Mouse (Mus musculus) large intestine, adult 2 months (tissue): ENCODE measurements around the gene Zfp276. TPM values are rescaled to one million over a fixed set of nuclear protein-coding genes. Genes with fewer than 3 reads are reported as not detected.
A peak's percentile ranks its signal among the peaks of the same experiment; 100 is the strongest.
"Not testable (repeated sequence)": the region's sequence is repeated elsewhere in the genome, so short reads cannot be mapped to it uniquely, and the experiment has no call there.

Source experiments
- DNase-seq: peaks from one replicate; pipeline ENCODE4 v3.0.0-alpha.2; 2012; ENCODE audit warnings: low read depth, low spot score
- WGBS: fragments of 180-500 bp; shearing (Covaris S2); methylation state at CpG from one replicate; pipeline ENCODE4 v1.1.7; 2018; 5-methylcytosine and 5-hydroxymethylcytosine counted together
- polyA plus RNA-seq: library from polyadenylated mRNA; depleted of rRNA; stranded (reverse); fragments of >200 nt; gene quantifications from 2 replicates; pipeline ENCODE4 v1.2.3, GENCODE M21; 2012; rRNA removed

Gene Zfp276
- 22.3 and 31.6 TPM in 2 replicates for polyA plus RNA-seq

DNA sequence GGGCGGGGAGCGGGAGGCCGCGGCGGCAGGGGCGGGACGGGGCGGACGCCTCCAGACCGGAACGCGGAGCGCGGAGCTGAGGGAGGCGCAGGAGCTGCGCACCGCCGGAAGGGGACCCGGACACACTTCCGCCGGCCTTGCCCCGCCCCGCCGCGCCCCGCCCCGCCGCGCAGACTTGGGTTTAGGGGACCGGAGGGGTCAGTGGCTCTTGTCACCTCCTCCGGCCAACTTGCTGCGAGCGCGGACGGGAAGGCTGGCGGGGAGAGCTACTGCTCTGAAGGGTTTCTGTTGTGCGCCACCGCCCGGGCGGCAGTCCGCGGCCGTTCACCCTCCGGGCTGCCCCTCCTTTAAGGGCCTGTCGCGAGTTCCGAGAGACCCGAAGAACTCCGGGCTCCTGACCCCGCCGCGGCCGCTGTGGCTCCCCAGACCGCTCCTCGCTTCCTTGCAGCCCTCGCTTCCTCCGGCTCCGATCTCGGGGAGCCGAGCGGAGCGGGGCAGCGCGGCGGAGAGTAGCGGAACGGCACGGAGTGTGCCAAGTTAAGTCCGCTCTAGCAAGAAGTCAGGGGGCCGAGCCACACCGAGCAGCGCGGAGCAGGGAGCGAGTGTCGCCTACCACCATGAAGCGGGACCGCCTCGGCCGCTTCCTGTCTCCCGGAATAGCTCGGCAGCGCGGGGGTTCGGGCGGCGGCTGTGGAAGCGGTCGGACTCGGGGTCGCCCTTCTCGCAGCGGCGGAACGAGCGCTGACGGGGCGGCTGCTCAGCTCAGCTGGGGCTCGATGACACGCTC is at the start of gene Zfp276, which contains the start of gene Vps9d1:
Gene Zfp276 (plus strand): TSS at position 97 of the 787 bp plus-strand sequence.
Gene Vps9d1 (minus strand): TSS at position 250 of the 787 bp plus-strand sequence.
- no peak for DNase-seq
- WGBS = under 1% methylated on average over 98 of the region's 99 CpGs

- WGBS = 9% methylated on average over 10 of the region's 10 CpGs
- no peak for DNase-seq
Observed at GRCm38 (mm10) chr8:123211876-123212275, 42.1 kb upstream of the Zfp276 start.

GRCm38 (mm10) chr8:123212321-123213117 is 41.5 kb upstream of the Zfp276 start, which contains the start of the genes Chmp1a and Spata33:
Gene Chmp1a, minus strand, starts transcription at chr8:123212763.
Gene Spata33, plus strand, starts transcription at chr8:123212832.
- DNase-seq = no peak
- under 1% methylated on average over 76 of the region's 76 CpGs for WGBS

- DNase-seq = no peak
- 20% methylated on average over 22 of the region's 22 CpGs for WGBS
Observed at GRCm38 (mm10) chr8:123213118-123213772, 40.8 kb upstream of the Zfp276 start.

- DNase-seq = no peak
- WGBS = 75% methylated on average over 3 of the region's 3 CpGs
Observed at GRCm38 (mm10) chr8:123215430-123215829, 38.6 kb upstream of the Zfp276 start.

DNA sequence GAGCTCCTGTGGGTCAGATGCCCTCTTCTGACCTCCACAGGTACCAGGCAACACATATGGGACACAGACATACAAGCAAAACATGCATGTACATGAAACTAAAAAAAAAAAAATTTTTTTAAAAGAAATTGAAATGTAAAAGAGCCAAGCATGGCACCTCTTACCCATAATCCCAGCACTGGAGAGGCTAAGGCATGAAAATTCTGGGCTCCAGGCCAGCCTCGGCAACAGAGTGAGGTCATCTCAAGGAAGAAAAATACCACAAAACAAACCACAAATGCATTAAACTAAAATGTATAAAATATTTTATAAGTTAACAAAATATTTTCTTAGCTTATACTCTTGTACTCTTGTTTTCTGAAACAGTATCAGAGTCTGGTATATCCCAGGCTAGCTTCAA is 33.1 kb upstream of the Zfp276 start:
- DNase-seq = no peak
- 25% methylated on average over 1 of the region's 1 CpGs for WGBS

DNA sequence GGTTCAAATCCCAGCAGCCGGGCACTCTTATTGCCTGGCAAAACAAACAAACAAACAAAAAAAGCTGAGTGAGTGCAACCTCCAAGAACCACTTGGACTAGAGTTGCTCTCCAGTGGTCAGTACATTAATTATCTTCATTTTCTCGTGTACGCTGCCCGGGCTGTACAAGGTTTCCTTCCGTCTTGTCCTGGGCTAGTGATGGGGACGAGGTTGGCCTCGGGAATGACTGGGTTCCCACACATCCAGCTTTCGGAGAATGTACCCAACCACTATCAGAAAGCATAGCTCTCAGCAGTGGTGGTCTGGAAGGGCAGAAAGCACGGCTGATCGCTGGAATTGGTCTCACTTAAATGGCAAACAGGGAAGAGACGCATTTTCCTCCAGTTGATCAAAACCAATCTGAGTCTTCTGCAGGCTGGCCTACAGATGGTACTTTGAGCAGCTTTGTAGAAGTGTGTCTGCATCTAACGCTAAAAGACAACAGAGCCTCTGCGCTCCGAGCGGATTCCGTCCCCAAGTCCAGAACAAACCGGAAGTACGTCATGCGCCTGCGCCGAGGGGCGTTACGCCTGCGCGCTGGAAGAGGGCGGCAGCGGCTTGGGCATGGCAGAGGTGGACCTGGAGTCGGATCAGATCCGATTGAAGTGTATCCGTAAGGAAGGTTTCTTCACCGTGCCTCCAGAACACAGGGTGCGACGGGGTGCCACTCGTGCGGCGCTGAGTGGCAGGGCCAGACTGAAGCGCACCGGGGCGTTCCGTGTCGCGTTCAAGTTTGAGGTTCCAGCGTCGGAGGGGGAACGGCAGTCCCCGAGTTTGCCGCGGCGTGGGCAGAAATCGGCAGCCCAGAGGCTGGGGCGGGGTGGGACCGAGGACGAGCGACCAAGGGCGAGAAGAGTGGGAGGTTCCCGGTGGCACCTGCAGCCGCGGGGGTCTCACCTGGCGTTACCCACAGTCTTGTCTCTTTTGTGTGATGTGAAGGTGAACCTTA is 29.4 kb upstream of the Zfp276 start, which contains the start of gene Cdk10:
Gene Cdk10 (plus strand): TSS at position 565 of the 989 bp plus-strand sequence.
- peak; percentile 93 for DNase-seq
- 1% methylated on average over 59 of the region's 59 CpGs for WGBS

GRCm38 (mm10) chr8:123228416-123228815 is 25.6 kb upstream of the Zfp276 start:
- no peak for DNase-seq
- WGBS = 100% methylated on average over 1 of the region's 1 CpGs

DNA sequence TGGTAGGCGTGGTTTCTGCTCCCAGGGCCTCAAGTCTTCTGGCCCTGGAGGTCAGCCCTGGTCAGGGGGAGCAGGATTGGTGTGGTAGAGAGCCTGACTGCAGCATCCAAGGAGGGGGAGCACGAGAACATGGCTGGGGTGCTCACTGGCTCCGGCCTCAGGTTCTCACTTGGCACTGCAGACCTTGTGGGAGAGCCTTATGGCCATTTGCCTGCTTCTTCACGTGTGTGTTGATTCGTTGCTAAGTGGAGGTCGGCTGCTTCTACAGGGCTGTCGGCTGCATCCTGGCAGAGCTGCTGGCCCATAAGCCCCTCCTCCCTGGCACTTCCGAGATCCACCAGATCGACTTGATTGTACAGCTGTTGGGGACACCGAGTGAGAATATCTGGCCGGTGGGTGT is 23.7 kb upstream of the Zfp276 start:
- 79% methylated on average over 11 of the region's 11 CpGs for WGBS
- DNase-seq = not testable (repeated sequence)

DNA sequence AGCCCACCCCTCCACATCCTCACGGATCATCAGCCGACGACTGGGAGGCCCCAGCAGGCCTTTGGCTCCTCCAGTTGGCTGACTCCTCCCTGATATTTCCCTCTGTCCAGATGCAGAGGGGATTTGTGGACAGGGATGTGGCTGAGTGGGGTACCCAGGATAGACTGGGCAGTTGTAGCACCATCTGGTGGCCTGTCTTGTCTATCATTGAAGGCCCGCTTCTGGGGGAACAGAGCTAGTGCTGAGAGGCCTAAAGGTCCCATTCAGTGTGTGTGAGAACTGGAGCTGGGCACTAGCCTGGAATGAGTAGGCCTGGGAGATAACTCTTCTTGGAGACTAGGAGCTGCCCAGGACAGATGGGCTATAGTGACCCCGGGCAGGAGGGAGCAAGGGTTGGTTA is 22.3 kb upstream of the Zfp276 start:
- no peak for DNase-seq
- 60% methylated on average over 5 of the region's 5 CpGs for WGBS

GRCm38 (mm10) chr8:123232553-123232952 is 21.4 kb upstream of the Zfp276 start:
- DNase-seq = no peak
- 49% methylated on average over 7 of the region's 7 CpGs for WGBS

DNA sequence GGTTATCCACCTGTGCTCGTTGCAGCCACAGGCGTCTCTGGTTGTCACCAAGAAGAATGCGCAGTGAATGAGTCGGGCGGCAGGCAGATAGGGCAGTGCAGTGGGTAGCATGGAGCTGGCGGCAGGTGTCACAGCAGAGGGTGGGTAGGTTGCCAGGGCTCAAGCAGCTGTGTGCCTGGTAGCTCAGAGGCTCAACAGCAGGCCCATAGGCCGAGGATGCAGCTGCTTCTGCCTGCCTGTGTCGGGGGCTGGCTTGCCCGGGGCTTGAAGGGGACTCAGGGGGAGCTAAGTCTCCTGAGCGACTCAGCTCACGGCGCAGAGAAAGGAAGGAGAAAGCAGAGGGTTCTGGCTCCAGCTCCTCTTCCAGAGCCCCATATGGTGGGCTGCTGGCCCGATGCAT is 20.7 kb upstream of the Zfp276 start:
- DNase-seq = no peak
- WGBS = 73% methylated on average over 13 of the region's 13 CpGs

DNA sequence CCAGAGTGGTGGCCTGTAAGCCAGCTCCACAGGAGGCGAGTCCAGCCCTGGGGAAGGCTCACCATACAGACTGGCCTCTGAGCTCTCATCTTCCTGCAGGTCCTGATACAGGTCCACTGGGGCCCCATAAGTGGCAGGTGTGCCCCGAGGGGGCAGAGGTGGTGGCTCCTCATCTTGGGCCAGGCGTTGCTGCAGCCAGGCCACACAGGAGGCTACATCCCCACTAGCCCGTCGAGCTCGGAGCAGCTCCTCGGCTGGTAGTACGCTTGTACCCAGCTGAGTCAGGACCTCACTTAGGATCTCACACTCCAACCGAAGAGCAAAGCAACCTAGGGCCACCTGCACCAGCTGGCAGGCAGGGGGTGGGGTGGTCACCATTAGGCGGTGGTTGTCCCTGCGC is 20.2 kb upstream of the Zfp276 start:
- 78% methylated on average over 11 of the region's 11 CpGs for WGBS
- no peak for DNase-seq

GRCm38 (mm10) chr8:123234918-123235519 is 19.0 kb upstream of the Zfp276 start:
- 25% methylated on average over 13 of the region's 13 CpGs for WGBS
- DNase-seq = no peak

DNA sequence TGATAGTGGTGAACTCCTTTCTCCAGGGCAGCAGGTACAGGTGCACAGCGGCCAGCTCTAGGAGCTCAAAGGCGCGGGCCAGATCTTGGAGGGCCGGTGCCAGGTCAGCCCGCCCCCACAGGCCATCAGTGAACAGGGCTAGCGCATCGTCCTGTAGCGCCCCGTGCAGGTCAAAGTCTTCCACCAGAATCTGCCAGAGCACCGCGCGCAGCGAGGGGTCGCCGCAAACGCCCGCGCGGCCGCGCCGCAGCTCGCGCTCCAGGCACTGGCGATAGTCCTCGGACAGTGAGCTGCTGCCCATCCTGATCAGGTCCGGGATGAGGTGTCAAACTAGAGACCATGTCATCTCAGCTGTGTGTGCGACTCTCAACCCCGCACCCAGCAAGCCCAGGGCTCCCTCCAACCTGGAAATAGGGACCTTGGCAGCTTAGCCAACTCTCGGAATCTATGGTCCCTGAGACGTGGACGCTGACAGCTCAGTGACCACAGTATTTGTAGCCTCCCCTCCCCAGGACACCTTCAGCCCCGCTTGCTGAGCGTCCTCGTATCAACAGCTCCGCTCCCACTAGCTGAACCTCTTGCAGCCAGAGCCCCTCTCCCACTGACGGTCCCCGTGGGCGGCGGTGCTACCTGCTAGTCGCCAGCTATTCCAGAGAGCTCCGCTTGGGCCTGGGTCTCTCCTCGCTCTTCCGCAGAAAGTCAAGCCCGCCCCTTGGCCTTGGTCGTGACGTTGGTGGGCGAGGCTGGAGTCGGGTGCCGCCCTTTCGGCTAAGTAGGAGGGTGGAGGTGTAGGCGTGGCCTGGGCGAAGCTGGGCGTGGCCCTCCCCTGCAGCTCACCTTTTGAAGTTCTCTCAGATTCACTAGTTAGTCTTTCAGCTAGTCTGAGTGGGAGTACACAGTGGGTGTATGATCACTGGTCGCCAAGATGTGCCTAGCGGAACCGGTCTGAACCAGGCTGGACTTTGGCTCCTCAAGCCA is 18.2 kb upstream of the Zfp276 start, which contains the start of gene Spata2l:
Gene Spata2l (minus strand): TSS at position 714 of the 978 bp plus-strand sequence.
- under 1% methylated on average over 57 of the region's 57 CpGs for WGBS
- DNase-seq = peak; percentile 68

DNA sequence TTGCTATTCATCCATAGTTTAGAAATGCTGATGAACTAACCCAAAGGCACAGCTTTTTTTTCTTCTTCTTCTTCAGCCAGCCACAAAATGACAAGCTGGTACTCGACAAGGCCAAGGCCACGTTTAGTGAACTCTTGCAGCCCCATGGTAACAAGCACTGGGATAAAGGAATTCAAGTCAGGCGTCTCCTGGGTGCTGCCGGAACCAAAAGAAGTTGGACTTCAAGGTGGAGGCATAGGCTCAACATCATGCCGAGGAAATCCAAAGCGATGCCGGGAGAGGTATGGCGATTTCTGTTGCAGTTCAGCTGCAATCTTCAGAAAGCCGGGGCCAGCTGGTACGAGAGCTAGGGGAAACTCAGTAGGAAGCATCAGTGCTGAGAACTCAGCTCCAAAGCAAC is 14.6 kb upstream of the Zfp276 start:
- WGBS = 91% methylated on average over 10 of the region's 10 CpGs
- DNase-seq = no peak
